ENCODE assay signal across 8 mouse cellular contexts in genomic region chr8:123783525-123784249, GRCm38 (mm10). TPM values are rescaled to one million over a fixed set of nuclear protein-coding genes. Genes with fewer than 3 reads are reported as not detected.
DNase-seq lines count a peak whose midpoint lies in the region; ATAC-seq and TF ChIP-seq lines count a peak whose summit lies in the region.

No protein-coding gene starts in this region.

- H3K4me3 ChIP-seq in ES-E14 (ENCODE audit: insufficient read depth in 1 of 2, low read depth in 1 of 2, low read length in 2 of 2, poor library complexity in 1 of 2, severe bottlenecking in 1 of 2), result no peak overlapping the region
- no peak overlapping the region for H3K4me3 ChIP-seq in forebrain, embryonic 14.5 days (ENCODE audit: low read depth, low read length)
- no peak overlapping the region for H3K4me3 ChIP-seq in heart, postnatal 0 days (ENCODE audit: low read depth, low read length)
- no peak overlapping the region for H3K4me3 ChIP-seq in liver, embryonic 16.5 days (ENCODE audit: low read depth, low read length)
- no peak overlapping the region for H3K4me3 ChIP-seq in neural tube, embryonic 15.5 days (replicated peaks)

- WGBS in forebrain, embryonic 14.5 days, result 11% methylated on average over 6 of the region's 6 CpGs
- 10% methylated on average over 6 of the region's 6 CpGs for WGBS in heart, postnatal 0 days
- 6% methylated on average over 6 of the region's 6 CpGs for WGBS in liver, embryonic 16.5 days (ENCODE audit: insufficient replicate concordance)
- 8% methylated on average over 6 of the region's 6 CpGs for WGBS in neural tube, embryonic 15.5 days

- no peak overlapping the region for H3K27ac ChIP-seq in ES-E14 (ENCODE audit: insufficient read depth, low read depth, low read length, poor library complexity, severe bottlenecking)
- no peak overlapping the region for H3K27ac ChIP-seq in forebrain, embryonic 14.5 days (ENCODE audit: low read depth, low read length)
- H3K27ac ChIP-seq in heart, postnatal 0 days (ENCODE audit: low read depth), result no peak overlapping the region
- H3K27ac ChIP-seq in liver, embryonic 16.5 days (ENCODE audit: low read length), result no peak overlapping the region
- H3K27ac ChIP-seq in neural tube, embryonic 15.5 days (replicated peaks), result no peak overlapping the region

- no peaks in the 10 kb centered on the region for H3K9me3 ChIP-seq in ES-E14 (ENCODE audit: control insufficient read depth, insufficient read depth, low read depth, low read length)
- no peaks in the 10 kb centered on the region for H3K9me3 ChIP-seq in forebrain, embryonic 14.5 days (replicated peaks; ENCODE audit: control insufficient read depth, low read length)
- no peaks in the 10 kb centered on the region for H3K9me3 ChIP-seq in heart, postnatal 0 days (replicated peaks; ENCODE audit: control insufficient read depth, low read length)
- H3K9me3 ChIP-seq in liver, embryonic 16.5 days (replicated peaks; ENCODE audit: control insufficient read depth, low read length), result no peaks in the 10 kb centered on the region
- no peaks in the 10 kb centered on the region for H3K9me3 ChIP-seq in neural tube, embryonic 15.5 days (replicated peaks)

- no peak for TF ChIP-seq EP300 in heart, postnatal 0 days (IDR thresholded peaks at IDR 0.05; ENCODE audit: low read depth)

- H3K4me1 ChIP-seq in ES-E14 (ENCODE audit: control insufficient read depth in 2 of 2, insufficient read depth in 2 of 2, low read length in 2 of 2, poor library complexity in 1 of 2), result peaks cover 0 to 11% of the 10 kb centered on the region in 2 experiments; a peak in 1 of 4 replicates
- H3K4me1 ChIP-seq in forebrain, embryonic 14.5 days (ENCODE audit: control insufficient read depth, insufficient read depth, low read length), result no peaks in the 10 kb centered on the region
- no peaks in the 10 kb centered on the region for H3K4me1 ChIP-seq in heart, postnatal 0 days (ENCODE audit: control insufficient read depth, insufficient read depth)
- no peaks in the 10 kb centered on the region; the same call in none of the 2 replicates for H3K4me1 ChIP-seq in liver, embryonic 16.5 days (ENCODE audit: control insufficient read depth, low read depth, low read length)
- H3K4me1 ChIP-seq in neural tube, embryonic 15.5 days, result peaks cover 10% of the 10 kb centered on the region; the same call in 1 of the 2 replicates

- no peaks in the 10 kb centered on the region for H3K36me3 ChIP-seq in ES-E14 (ENCODE audit: control insufficient read depth, insufficient read depth, low read length, poor library complexity, severe bottlenecking)
- no peaks in the 10 kb centered on the region for H3K36me3 ChIP-seq in forebrain, embryonic 14.5 days (ENCODE audit: control insufficient read depth, insufficient read depth, low read length)
- no peaks in the 10 kb centered on the region for H3K36me3 ChIP-seq in heart, postnatal 0 days (replicated peaks; ENCODE audit: control insufficient read depth, insufficient read depth, low read length)
- H3K36me3 ChIP-seq in liver, embryonic 16.5 days (ENCODE audit: control insufficient read depth, insufficient read depth), result no peaks in the 10 kb centered on the region
- no peaks in the 10 kb centered on the region for H3K36me3 ChIP-seq in neural tube, embryonic 15.5 days

- H3K4me2 ChIP-seq in forebrain, embryonic 14.5 days (ENCODE audit: low read length), result no peak overlapping the region
- no peak overlapping the region for H3K4me2 ChIP-seq in heart, postnatal 0 days (ENCODE audit: low read depth, low read length)
- no peak overlapping the region for H3K4me2 ChIP-seq in liver, embryonic 16.5 days (ENCODE audit: low read depth, low read length)
- H3K4me2 ChIP-seq in neural tube, embryonic 15.5 days, result no peak overlapping the region

- H3K27me3 ChIP-seq in forebrain, embryonic 14.5 days (replicated peaks; ENCODE audit: control insufficient read depth, insufficient read depth, low read length), result no peaks in the 10 kb centered on the region
- H3K27me3 ChIP-seq in heart, postnatal 0 days (ENCODE audit: control insufficient read depth, insufficient read depth, low read length), result 0 out of 2 replicates have a peak, but pooled peaks cover 5% of the 10 kb centered on the region
- H3K27me3 ChIP-seq in liver, embryonic 16.5 days (ENCODE audit: control insufficient read depth, insufficient read depth, low read depth, low read length), result no peaks in the 10 kb centered on the region
- no peaks in the 10 kb centered on the region for H3K27me3 ChIP-seq in neural tube, embryonic 15.5 days (replicated peaks)

- no peak for DNase-seq in ES-E14 (ENCODE audit: low read depth, low spot score)
- DNase-seq in cerebellum, adult 11 months, result peak; percentile 82
- peak; percentile 94 for DNase-seq in forebrain, embryonic 14.5 days (ENCODE audit: low spot score)
- peak; percentile 85 for DNase-seq in heart, postnatal 0 days (ENCODE audit: low spot score)
- peak; percentile 90 to 93 for DNase-seq in kidney, postnatal 4 days
- peak; percentile 50 for DNase-seq in urinary bladder, adult 2 months (ENCODE audit: low spot score)

- peak; percentile 94 for TF ChIP-seq CTCF in heart, postnatal 0 days (IDR thresholded peaks at IDR 0.05; ENCODE audit: low read depth)

- H3K9ac ChIP-seq in ES-E14 (ENCODE audit: insufficient read depth, low read depth, low read length, poor library complexity, severe bottlenecking), result no peak overlapping the region
- H3K9ac ChIP-seq in forebrain, embryonic 14.5 days (ENCODE audit: low read length), result 0 out of 2 replicates have a peak overlapping the region, but pooled peaks have one; percentile 2
- no peak overlapping the region for H3K9ac ChIP-seq in heart, postnatal 0 days (replicated peaks; ENCODE audit: low read depth, low read length)
- no peak overlapping the region for H3K9ac ChIP-seq in liver, embryonic 16.5 days (ENCODE audit: low read depth, low read length)
- H3K9ac ChIP-seq in neural tube, embryonic 15.5 days (replicated peaks), result no peak overlapping the region

- ATAC-seq in forebrain, embryonic 14.5 days, result peak; percentile 92
- peak; percentile 84 for ATAC-seq in heart, postnatal 0 days (ENCODE audit: insufficient read depth, low read depth)
- ATAC-seq in liver, embryonic 16.5 days (ENCODE audit: low read depth), result peak; percentile 67
- peak; percentile 90 for ATAC-seq in neural tube, embryonic 15.5 days (ENCODE audit: low FRiP score)

- in situ Hi-C loops in ES-E14 (cut with MboI; ENCODE audit: low sequenced_read_pairs in 2 of 2, unreplicated experiment in 2 of 2), result loop anchor here in 1 of 2 experiments (10.0 kb wide), 1 partner anchor 571 kb away; no protein-coding TSS in a partner anchor

TF ChIP-seq in ES-E14, 5 proteins besides CTCF, POLR2A, EP300 and RAD21:
- TF ChIP-seq CHD2 (IDR thresholded peaks at IDR 0.05; ENCODE audit: low read depth, low read length), result no peak
- TF ChIP-seq HCFC1 (IDR thresholded peaks at IDR 0.05; ENCODE audit: borderline replicate concordance, insufficient read depth, low read length), result no peak
- TF ChIP-seq ZNF384 (IDR thresholded peaks at IDR 0.05; ENCODE audit: low read depth, low read length), result no peak
- TF ChIP-seq ZC3H11A (IDR thresholded peaks at IDR 0.05; ENCODE audit: borderline replicate concordance, low read depth, low read length), result peak; percentile 87

RNA-seq across cellular contexts. Expression of gene Rab4a, which starts 22.1 kb away (rescaled TPM):
- 22.1 and 29.6 TPM in 2 replicates for total RNA-seq in ES-E14 (2012; rRNA removed)
- polyA plus RNA-seq in forebrain, embryonic 14.5 days (2014; fragmentation: Nextera tagmentation; extraction: Ambion mirVana), result 68.2 and 74.5 TPM in 2 replicates
- total RNA-seq in heart, postnatal 0 days (2014; rRNA removed; ENCODE audit: low replicate concordance), result 13.7 and 22.1 TPM in 2 replicates
- 30.1 and 31.0 TPM in 2 replicates for polyA plus RNA-seq in heart, postnatal 0 days (2015; fragmentation: Nextera tagmentation; extraction: Ambion mirVana)
- polyA plus RNA-seq in liver, embryonic 16.5 days (2015; fragmentation: Nextera tagmentation; extraction: Ambion mirVana), result 34.8 and 37.8 TPM in 2 replicates
- 78.2 and 87.0 TPM in 2 replicates for polyA plus RNA-seq in neural tube, embryonic 15.5 days (2015; fragmentation: Nextera tagmentation; extraction: Ambion mirVana)
- polyA plus RNA-seq in urinary bladder, adult 2 months (2012; rRNA removed), result 37.0 and 41.4 TPM in 2 replicates
